ENCODE assay signal across 21 mouse cellular contexts in the genomic region with DNA sequence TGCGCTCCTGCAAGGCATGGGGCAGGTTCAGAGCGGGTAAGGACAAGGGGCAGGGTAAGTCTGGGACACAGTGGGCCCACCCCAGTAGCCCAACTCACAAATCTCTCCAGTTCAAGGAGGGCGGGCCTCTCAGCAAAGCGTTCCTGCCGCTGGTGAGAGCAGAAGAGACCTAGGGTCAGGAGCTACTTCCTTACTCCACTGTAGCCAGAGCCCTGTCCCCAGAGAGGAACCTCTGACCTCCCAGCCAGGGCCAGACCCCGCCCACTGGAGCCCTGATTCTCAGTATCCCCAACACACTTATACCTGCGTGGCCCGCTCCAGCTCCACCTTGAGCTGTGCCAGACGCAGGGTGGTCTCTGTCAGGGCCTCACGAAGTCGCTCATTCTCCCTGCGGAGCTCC. TPM values are rescaled to one million over a fixed set of nuclear protein-coding genes. Genes with fewer than 3 reads are reported as not detected.
DNase-seq lines count a peak whose midpoint lies in the region; ATAC-seq and TF ChIP-seq lines count a peak whose summit lies in the region.
"Had no signal": no experiment of that assay in that cellular context is flagged by ENCODE, and none has a peak within 500 bp of the region (broad histone marks: within the 10 kb centered on the region; RNA-seq: fewer than 3 reads in every experiment).

No protein-coding gene starts in this region.

- peak; percentile 6 for ATAC-seq in Patski
- ATAC-seq: CD4-positive, CD25-positive, alpha-beta regulatory T cell, adult 4 months; forebrain, embryonic 13.5 days; forebrain, embryonic 15.5 days; forebrain, postnatal 0 days had no signal

- H3K4me1 ChIP-seq in E14TG2a.4 (replicated peaks; ENCODE audit: low read depth, low read length), result peaks cover 59% of the 10 kb centered on the region

- intact Hi-C loops in gastrocnemius, adult 2 months (cut with DNase I), result no loop called here

- H3K27me3 ChIP-seq in E14TG2a.4 (ENCODE audit: insufficient read depth, low read length) (no peaks in the 10 kb centered on the region), Patski (no peaks in the 10 kb centered on the region)
- H3K27me3 ChIP-seq: CH12.LX; embryonic facial prominence, embryonic 12.5 days; forebrain, embryonic 15.5 days had no signal

- no peak for TF ChIP-seq CTCF in gastrocnemius, adult 2 months (IDR thresholded peaks at IDR 0.05)
- TF ChIP-seq CTCF in E14TG2a.4 (conservative IDR thresholded peaks at IDR 0.05; ENCODE audit: low read length) (no peak), Patski (IDR thresholded peaks at IDR 0.05) (no peak)

- DNase-seq in gastrocnemius, adult 2 months, result peak; percentile 38
- DNase-seq in gastrocnemius, postnatal 10 days, result no peak
- DNase-seq in Patski (ENCODE audit: low read depth, low spot score), result no peak
- no peak for DNase-seq in adrenal gland, postnatal 25 days
- DNase-seq: adrenal gland, adult 2 months; adrenal gland, postnatal 10 days; adrenal gland, postnatal 36 days; B cell, adult 2 months; cerebellum, adult 11-12 months; cerebellum, adult 2 months; cerebellum, adult 9-10 months; cerebellum, postnatal 25 days; forebrain, postnatal 0 days had no signal

- no peaks in the 10 kb centered on the region for H3K9me3 ChIP-seq in E14TG2a.4 (ENCODE audit: low read length)
- H3K9me3 ChIP-seq: embryonic facial prominence, embryonic 10.5 days; embryonic facial prominence, embryonic 12.5 days; forebrain, embryonic 13.5 days; forebrain, embryonic 15.5 days; G1E had no signal

- H3K4me3 ChIP-seq in gastrocnemius, adult 2 months, result no peak overlapping the region
- peak overlapping the region; percentile 70 for H3K4me3 ChIP-seq in E14TG2a.4 (replicated peaks; ENCODE audit: low read length)
- H3K4me3 ChIP-seq: embryonic facial prominence, embryonic 12.5 days; forebrain, embryonic 13.5 days; forebrain, embryonic 15.5 days had no signal

- POLR2A ChIA-PET in Patski (lab: Charles Lee), result no interaction called here

- peaks cover 74% of the 10 kb centered on the region for H3K36me3 ChIP-seq in E14TG2a.4 (ENCODE audit: insufficient read depth, low read length)

- H3K27ac ChIP-seq in gastrocnemius, adult 2 months, result peak overlapping the region; percentile 28; the same call in 1 of the 2 replicates
- H3K27ac ChIP-seq: embryonic facial prominence, embryonic 10.5 days; embryonic facial prominence, embryonic 12.5 days; forebrain, embryonic 13.5 days; forebrain, embryonic 15.5 days had no signal

- in situ Hi-C loops in Patski (cut with MboI; ENCODE audit: low pct_unique_long_range_greater_than_20kb), result no loop called here

- CTCF ChIA-PET in Patski (lab: Charles Lee), result no interaction called here

RNA-seq across cellular contexts. Expression of gene Ppp1r12c, which starts 19.2 kb away (rescaled TPM):
- total RNA-seq in gastrocnemius, adult 2 months (2021), result 10 to 100 TPM; 17.8 to 24.8 TPM
- 10 to 100 TPM; 37.9 to 52.6 TPM for total RNA-seq in gastrocnemius, postnatal 10 days (2021)
- 85.2 TPM for polyA plus RNA-seq in Patski (2021)
- total RNA-seq in adrenal gland, postnatal 25 days (2021), result 94.4 and 98.3 TPM in 2 replicates

RNA-seq across cellular contexts. Expression of gene Eps8l1, which starts 21.8 kb away (rescaled TPM):
- total RNA-seq in gastrocnemius, adult 2 months (2021), result 1 to 10 TPM; 1.5 to 3.7 TPM
- 1 to 10 TPM; 2.2 to 3.5 TPM for total RNA-seq in gastrocnemius, postnatal 10 days (2021)
- polyA plus RNA-seq in Patski (2021), result 0.04 TPM
- 8.0 and 10.1 TPM in 2 replicates for total RNA-seq in adrenal gland, postnatal 25 days (2021)
- polyA plus RNA-seq: G1E had no signal

RNA-seq across cellular contexts. Expression of gene Tnnt1, which starts 33.9 kb away (rescaled TPM):
- 1,000 to 10,000 TPM in 1 of 2 experiments, 100 to 1,000 TPM in 1; 398 to 1,232 TPM for total RNA-seq in gastrocnemius, adult 2 months (2021)
- total RNA-seq in gastrocnemius, postnatal 10 days (2021), result 100 to 1,000 TPM; 288 to 386 TPM
- polyA plus RNA-seq in Patski (2021), result not detected
- total RNA-seq in adrenal gland, postnatal 25 days (2021), result 0.94 and 2.2 TPM in 2 replicates
- total RNA-seq: G1E had no signal
- polyA plus RNA-seq: adrenal gland, adult 2 months had no signal

RNA-seq across cellular contexts. Expression of gene Rdh13, which starts 36.8 kb away (rescaled TPM):
- total RNA-seq in gastrocnemius, adult 2 months (2021), result 10 to 100 TPM; 12.1 to 17.2 TPM
- total RNA-seq in gastrocnemius, postnatal 10 days (2021), result 10 to 100 TPM; 14.3 to 18.9 TPM
- polyA plus RNA-seq in Patski (2021), result 45.3 TPM
- total RNA-seq in adrenal gland, postnatal 25 days (2021), result 17.3 and 19.0 TPM in 2 replicates

RNA-seq across cellular contexts. Expression of gene Tnni3, which starts 41.7 kb away (rescaled TPM):
- total RNA-seq in gastrocnemius, adult 2 months (2021), result under 1 TPM in 1 of 2 experiments, not detected in 1; 0.41 TPM
- total RNA-seq in gastrocnemius, postnatal 10 days (2021), result 1 to 10 TPM; 1.4 to 2.3 TPM
- 0.33 TPM for polyA plus RNA-seq in Patski (2021)
- total RNA-seq in adrenal gland, postnatal 25 days (2021), result 0.85 TPM in 1 of 2 replicates, not detected in the other
- total RNA-seq: G1E had no signal

Comparison
In these comparisons a context has a peak if more than half of its experiments do, and no peak if none do; other contexts are left out.
1. RNA of gene Tnnt1, which starts 33.9 kb away (total RNA-seq): 398 to 1,232 TPM in gastrocnemius, adult 2 months and 288 to 386 TPM in gastrocnemius, postnatal 10 days; 0.94 to 2.2 TPM in adrenal gland, postnatal 25 days; every median in the first group is over 10 times any median in the second.